Mouse (Mus musculus) thymus, adult 2 months (tissue): ENCODE measurements at regions not wholly inside any gene's neighbourhood (a gene's known extent, or its start where the extent isn't known, plus 50 kb on each side); places are given as distances from the start of the nearest gene placed in this dataset.

Experiments used
- CTCF ChIP-seq: fragments of 200-500 bp; IDR thresholded peaks from 2 replicates; pipeline ENCODE4 v1.5.1; 2012; ENCODE audit warnings: mild to moderate bottlenecking, control low read depth, low read length, moderate library complexity, borderline replicate concordance; ENCODE audit not compliant: control insufficient read depth, poor library complexity, insufficient read depth; ENCODE audit errors: extremely low read depth
- POLR2A ChIP-seq: fragments of 200-500 bp; IDR thresholded peaks from 2 replicates; pipeline ENCODE4 v1.6.1; 2012; ENCODE audit warnings: mild to moderate bottlenecking, low read length, control low read depth, moderate library complexity; ENCODE audit not compliant: control insufficient read depth, poor library complexity, insufficient read depth; ENCODE audit errors: extremely low read depth

DNA sequence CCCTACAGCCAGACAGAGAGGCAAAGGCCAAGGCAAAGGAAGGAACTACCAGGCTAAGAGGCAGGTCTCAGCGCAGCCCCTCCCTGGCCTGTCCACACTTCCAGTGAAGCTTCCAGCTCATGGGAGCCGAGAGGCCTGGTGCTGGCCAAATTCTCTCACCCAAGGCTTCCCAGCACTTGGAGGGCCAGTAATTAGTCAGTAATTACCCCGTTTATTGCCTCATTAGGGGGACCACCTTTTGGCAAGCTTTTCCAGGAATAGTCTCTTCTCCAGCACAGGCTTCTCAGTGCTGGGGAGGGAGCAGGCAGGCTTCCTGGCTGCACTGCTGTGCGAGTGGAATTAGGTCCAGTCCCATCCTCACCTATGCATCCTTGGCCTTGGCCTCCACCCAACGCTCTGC is 252.8 kb upstream of the Nxpe4 start:
- TF ChIP-seq POLR2A = no peak
- TF ChIP-seq CTCF = no peak
